Mouse (Mus musculus) testis, adult 2 months (tissue): Measurements from ENCODE around the gene Grik3.

Source experiments
- CTCF ChIP-seq: fragments of 200-500 bp; IDR thresholded peaks from 2 replicates; pipeline ENCODE4 v1.5.1; 2012; ENCODE audit warnings: low read depth, mild to moderate bottlenecking, inconsistent platforms, low read length, moderate library complexity; ENCODE audit not compliant: control insufficient read depth, insufficient read depth, insufficient replicate concordance
- POLR2A ChIP-seq: fragments of 200-500 bp; IDR thresholded peaks from 2 replicates; pipeline ENCODE4 v1.6.1; 2012; ENCODE audit warnings: low read depth, mild to moderate bottlenecking, inconsistent platforms, low read length, moderate library complexity; ENCODE audit not compliant: control insufficient read depth

- TF ChIP-seq CTCF (no peak), POLR2A (no peak)
These were observed 3.5 kb upstream of the Grik3 start for GRCm38 (mm10) chr4:125487031-125487430.
